Mouse (Mus musculus) adrenal gland, postnatal 4 days (tissue): ENCODE measurements around the gene Krt35. TPM values are rescaled to one million over a fixed set of nuclear protein-coding genes. Genes with fewer than 3 reads are reported as not detected.

Experiments
- DNase-seq, 2 experiments: peaks; one replicate each; pipeline ENCODE4 v3.0.0; 2021 to 2022; ENCODE audit warnings: low spot score in 2 of 2, mixed read lengths in 2 of 2
- total RNA-seq, 2 experiments: library from RNA; stranded (reverse); gene quantifications; 2 replicates each; pipeline ENCODE4 v1.2.3; 2021

The Krt35 gene
- total RNA-seq, 2 experiments from 2014 or later, result not detected

DNA sequence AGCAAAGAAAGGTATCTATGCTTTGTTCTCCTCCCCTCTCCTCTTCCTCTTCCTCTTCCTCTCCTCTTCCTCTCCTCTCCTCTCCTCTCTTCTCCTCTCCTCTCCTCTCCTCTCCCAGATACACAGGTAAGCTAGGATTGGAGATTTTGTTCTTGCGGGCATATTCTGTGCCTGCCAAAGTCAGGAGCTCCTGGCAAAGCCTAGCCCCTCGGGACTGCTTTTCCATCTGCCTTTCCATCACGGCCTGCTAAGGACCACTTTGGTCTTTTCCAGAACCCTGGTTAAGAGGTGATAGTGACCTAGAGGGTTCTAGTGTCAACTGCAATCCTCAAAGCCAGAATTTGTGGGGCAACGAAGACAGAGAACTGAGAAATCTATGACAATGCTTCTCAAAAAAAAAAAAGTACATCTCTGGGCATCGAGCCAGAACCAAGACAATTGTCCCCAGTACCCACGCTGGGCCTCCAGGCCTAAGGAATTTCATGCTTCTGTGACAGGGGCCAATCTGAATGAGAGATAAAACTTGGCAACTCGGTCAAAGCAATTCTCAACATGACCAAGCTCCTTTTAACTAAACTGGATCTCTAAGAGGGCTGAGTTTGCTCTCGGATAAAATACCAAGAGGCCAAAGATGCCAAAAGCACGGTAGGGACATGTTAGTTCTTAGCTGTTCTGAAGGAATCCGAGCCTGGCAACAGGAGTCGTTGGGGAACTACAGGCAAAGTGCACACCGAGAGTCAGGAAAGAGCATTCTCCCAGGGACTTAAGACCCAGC lies 29.6 kb downstream of the Krt35 start:
- no peak for DNase-seq

DNA sequence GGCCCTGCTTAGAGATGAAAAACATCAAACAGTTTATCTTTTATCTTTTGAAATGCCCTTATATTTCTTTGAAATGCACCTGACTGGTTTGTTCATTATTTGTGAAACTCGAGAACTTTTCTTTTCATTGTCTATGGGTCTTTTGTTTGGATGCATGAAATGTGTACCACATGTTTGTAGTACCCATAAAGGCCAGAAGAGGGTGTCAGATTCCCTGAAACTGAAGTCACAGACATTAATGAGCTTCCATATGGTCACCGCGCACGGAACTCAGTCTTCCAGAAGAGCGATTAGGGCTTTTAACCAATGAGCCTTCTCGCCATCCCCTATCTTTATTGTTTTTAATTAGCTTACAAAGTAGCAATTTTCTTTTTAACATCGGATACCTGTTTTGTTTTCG lies 37.2 kb downstream of the Krt35 start:
- DNase-seq, result no peak

GRCm38 (mm10) chr11:100055686-100056655 lies 40.1 kb downstream of the Krt35 start:
- DNase-seq, result no peak

DNA sequence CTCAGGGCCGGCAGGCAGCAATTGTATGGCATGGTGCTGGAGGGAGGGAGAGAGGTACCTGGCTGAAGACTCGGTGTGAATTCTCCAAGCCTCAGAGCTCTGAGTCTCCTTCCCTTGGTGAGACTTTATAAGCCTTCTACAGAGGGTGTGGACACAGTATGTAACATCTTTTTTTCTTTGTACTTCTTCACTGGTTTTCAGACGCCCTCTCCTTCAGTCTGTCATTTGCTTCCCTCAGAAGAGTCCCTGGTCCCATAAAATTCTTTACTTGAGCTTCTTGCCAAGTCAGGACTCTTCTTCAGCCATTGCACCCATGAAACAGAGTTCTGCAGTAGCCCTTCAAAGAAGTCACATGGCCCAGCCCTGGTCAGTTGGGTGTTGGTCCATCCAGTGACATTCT lies 45.6 kb downstream of the Krt35 start, which contains the start of gene Krt31:
Gene Krt31, minus strand, starts transcription at position 101 of the 400 bp plus-strand sequence.
- no peak for DNase-seq

- DNase-seq, result no peak
These were observed 48.8 kb downstream of the Krt35 start for GRCm38 (mm10) chr11:100047193-100047592.

DNA sequence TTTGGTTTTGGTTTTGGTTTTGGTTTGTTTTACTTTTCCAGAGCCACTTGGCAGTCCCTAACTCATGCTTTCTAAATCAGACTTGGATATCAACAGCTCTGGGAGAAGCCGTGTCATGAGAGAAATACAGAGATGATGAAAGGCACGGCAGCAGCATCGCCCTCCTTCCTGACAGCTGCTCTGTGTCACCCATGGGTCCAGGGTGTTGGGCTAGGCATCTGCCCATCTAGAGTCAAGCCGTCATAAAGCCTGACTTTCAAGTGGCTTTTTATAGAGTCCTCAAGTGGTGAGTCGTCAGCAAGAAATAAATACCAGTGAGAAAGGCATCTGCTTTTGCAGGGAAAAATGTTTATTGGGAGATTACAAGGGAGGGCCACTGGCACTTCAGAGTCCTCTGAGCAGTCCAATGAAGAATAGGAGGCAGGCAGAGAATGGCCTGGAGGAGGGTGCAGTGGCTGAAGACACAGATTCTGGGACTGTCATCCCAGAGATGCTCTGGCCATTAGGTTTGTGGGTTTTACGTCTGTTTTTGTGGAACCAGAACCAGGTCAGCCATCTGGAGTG lies 49.7 kb downstream of the Krt35 start:
- no peak for DNase-seq

Other genes with a start within 250 kb of the Krt35 start
- gene Krtap4-16, start 244.6 kb downstream of the Krt35 start, total RNA-seq, result not detected
- gene Gm11568, start 238.3 kb downstream of the Krt35 start, total RNA-seq, result not detected
- not detected for gene Gm11559, start 231.8 kb downstream of the Krt35 start, total RNA-seq
- not detected for gene Krtap9-1, start 222.9 kb downstream of the Krt35 start, total RNA-seq
- not detected for gene Gm11567, start 217.1 kb downstream of the Krt35 start, total RNA-seq
- gene Krtap31-1, start 188.3 kb downstream of the Krt35 start, total RNA-seq, result not detected
- gene Gm11565, start 181.5 kb downstream of the Krt35 start, total RNA-seq, result not detected
- not detected for gene Krtap31-2, start 159.9 kb downstream of the Krt35 start, total RNA-seq
- gene Krtap9-5, start 147.8 kb downstream of the Krt35 start, total RNA-seq, result not detected
- not detected for gene Krtap29-1, start 117.2 kb downstream of the Krt35 start, total RNA-seq
- not detected for gene Krtap16-1, start 109.6 kb downstream of the Krt35 start, total RNA-seq
- gene Krtap17-1, start 102.2 kb downstream of the Krt35 start, total RNA-seq, result not detected
- gene Krt33a, start 80.0 kb downstream of the Krt35 start, total RNA-seq, result not detected
- gene Krt33b, start 66.4 kb downstream of the Krt35 start, total RNA-seq, result not detected
- gene Krt34, start 54.7 kb downstream of the Krt35 start, total RNA-seq, result not detected
- gene Krt31, start 45.7 kb downstream of the Krt35 start, total RNA-seq, result not detected
- not detected for gene Krt32, start 8.0 kb downstream of the Krt35 start, total RNA-seq
- under 1 TPM in 1 of 2 experiments, not detected in 1; 0.48 TPM for gene Krt36, start 9.4 kb upstream of the Krt35 start, total RNA-seq
- gene Krt13, start 25.3 kb upstream of the Krt35 start, total RNA-seq, result not detected
- gene Krt15, start 39.7 kb upstream of the Krt35 start, total RNA-seq, result under 1 TPM in 1 of 2 experiments, not detected in 1; 0.31 TPM
- 10 to 100 TPM; 11.1 to 12.7 TPM for gene Krt19, start 52.4 kb upstream of the Krt35 start, total RNA-seq
- gene Krt9, start 97.0 kb upstream of the Krt35 start, total RNA-seq, result under 1 TPM; 0.11 to 0.22 TPM
- under 1 TPM; 0.93 to 0.98 TPM for gene Krt14, start 111.3 kb upstream of the Krt35 start, total RNA-seq
- not detected for gene Krt16, start 152.7 kb upstream of the Krt35 start, total RNA-seq
- gene Krt17, start 164.8 kb upstream of the Krt35 start, total RNA-seq, result under 1 TPM; 0.25 to 0.31 TPM
- not detected for gene Krt42, start 173.6 kb upstream of the Krt35 start, total RNA-seq
- gene Eif1, start 223.6 kb upstream of the Krt35 start, total RNA-seq, result 100 to 1,000 TPM; 886 to 904 TPM
- gene Gast, start 238.2 kb upstream of the Krt35 start, total RNA-seq, result not detected